ENCODE assay signal across 25 mouse cellular contexts in genomic region chr4:119589423-119589822, GRCm38 (mm10). TPM values are rescaled to one million over a fixed set of nuclear protein-coding genes. Genes with fewer than 3 reads are reported as not detected.
DNase-seq lines count a peak whose midpoint lies in the region; ATAC-seq and TF ChIP-seq lines count a peak whose summit lies in the region.
"Had no signal": no experiment of that assay in that cellular context is flagged by ENCODE, and none has a peak within 500 bp of the region (broad histone marks: within the 10 kb centered on the region; RNA-seq: fewer than 3 reads in every experiment).

No protein-coding gene starts in this region.

- no peaks in the 10 kb centered on the region for H3K27me3 ChIP-seq in intestine, embryonic 16.5 days (replicated peaks; ENCODE audit: control insufficient read depth, insufficient read depth, low read length)
- no peaks in the 10 kb centered on the region for H3K27me3 ChIP-seq in small intestine, adult 2 months (ENCODE audit: control insufficient read depth, insufficient read depth, low read length)
- H3K27me3 ChIP-seq: embryonic facial prominence, embryonic 15.5 days; forebrain, embryonic 15.5 days; heart, embryonic 12.5 days had no signal

- H3K9me3 ChIP-seq in intestine, embryonic 16.5 days (ENCODE audit: control insufficient read depth, low read length), result no peaks in the 10 kb centered on the region
- H3K9me3 ChIP-seq: embryonic facial prominence, embryonic 15.5 days; forebrain, embryonic 10.5 days; forebrain, embryonic 15.5 days; heart, embryonic 12.5 days; hindbrain, embryonic 10.5 days had no signal

- no peak for TF ChIP-seq CTCF in small intestine, adult 2 months (IDR thresholded peaks at IDR 0.05; ENCODE audit: extremely low read depth, insufficient read length, insufficient replicate concordance, low read depth, low read length)

- WGBS in intestine, embryonic 16.5 days, result 55% methylated on average over 2 of the region's 2 CpGs
- 28% methylated on average over 2 of the region's 2 CpGs for WGBS in small intestine, adult 2 months

- no peaks in the 10 kb centered on the region; the same call in 1 of the 2 replicates for H3K36me3 ChIP-seq in intestine, embryonic 16.5 days (ENCODE audit: control insufficient read depth, insufficient read depth, low read length)
- peaks cover 20% of the 10 kb centered on the region for H3K36me3 ChIP-seq in small intestine, adult 2 months (ENCODE audit: control insufficient read depth, insufficient read depth, low read length)

- DNase-seq in kidney, adult 11 months, result peak; percentile 9
- DNase-seq in kidney, postnatal 25 days, result no peak
- DNase-seq in kidney, postnatal 14 days, result peak; percentile 6
- DNase-seq in kidney, postnatal 4 days, result no peak
- DNase-seq: adrenal gland, adult 8-10 months; cerebellum, adult 11 months; cerebellum, adult 8-10 months; cerebellum, postnatal 14 days; embryo, embryonic 11 days; gastrocnemius, postnatal 10 days had no signal

- H3K4me2 ChIP-seq in intestine, embryonic 16.5 days (ENCODE audit: low read depth, low read length), result no peak overlapping the region
- H3K4me2 ChIP-seq: embryonic facial prominence, embryonic 15.5 days; forebrain, embryonic 15.5 days; heart, embryonic 12.5 days; hindbrain, embryonic 14.5 days had no signal

- no peak overlapping the region for H3K4me3 ChIP-seq in intestine, embryonic 16.5 days (ENCODE audit: low read length)
- H3K4me3 ChIP-seq in small intestine, adult 2 months (ENCODE audit: low read depth, low read length), result no peak overlapping the region
- H3K4me3 ChIP-seq: embryonic facial prominence, embryonic 15.5 days; erythroblast, embryonic 14.5 days; forebrain, embryonic 10.5 days; forebrain, embryonic 15.5 days; heart, embryonic 12.5 days; hindbrain, embryonic 10.5 days had no signal

- peak; percentile 89 for ATAC-seq in intestine, embryonic 16.5 days
- no peak for ATAC-seq in megakaryocyte, adult 5-6 weeks (ENCODE audit: poor library complexity, severe bottlenecking)
- ATAC-seq: forebrain, embryonic 15.5 days had no signal

- H3K4me1 ChIP-seq in intestine, embryonic 16.5 days (ENCODE audit: control insufficient read depth, insufficient read depth, low read length), result peaks cover 3% of the 10 kb centered on the region; the same call in 1 of the 2 replicates
- H3K4me1 ChIP-seq in small intestine, adult 2 months (ENCODE audit: control insufficient read depth, insufficient read depth, insufficient read length, low read length), result peaks cover 2% of the 10 kb centered on the region; the same call in 1 of the 2 replicates
- H3K4me1 ChIP-seq: embryonic facial prominence, embryonic 15.5 days; forebrain, embryonic 10.5 days had no signal

- H3K27ac ChIP-seq in intestine, embryonic 16.5 days (ENCODE audit: low read length), result peak overlapping the region; percentile 47; the same call in 1 of the 2 replicates
- peak overlapping the region; percentile 79 for H3K27ac ChIP-seq in small intestine, adult 2 months (ENCODE audit: insufficient read depth, low read depth, low read length)
- H3K27ac ChIP-seq: embryonic facial prominence, embryonic 15.5 days; forebrain, embryonic 10.5 days; forebrain, embryonic 15.5 days; hindbrain, embryonic 10.5 days; hindbrain, embryonic 14.5 days had no signal

- no peak overlapping the region for H3K9ac ChIP-seq in intestine, embryonic 16.5 days (ENCODE audit: low read depth, low read length)
- H3K9ac ChIP-seq: embryonic facial prominence, embryonic 15.5 days; forebrain, embryonic 15.5 days; heart, embryonic 12.5 days; hindbrain, embryonic 14.5 days had no signal

- TF ChIP-seq POLR2A in small intestine, adult 2 months (IDR thresholded peaks at IDR 0.05; ENCODE audit: low read depth, low read length), result no peak

RNA-seq across cellular contexts. Expression of gene Guca2a, which starts 48.1 kb away (rescaled TPM):
- polyA plus RNA-seq in intestine, embryonic 16.5 days (2015; fragmentation: Nextera tagmentation; extraction: Ambion mirVana), result 362 and 472 TPM in 2 replicates
- 58.4 and 1,324 TPM in 2 replicates for polyA plus RNA-seq in small intestine, adult 2 months (2012; rRNA removed)
- not detected in 2 replicates for total RNA-seq in megakaryocyte, adult 5-6 weeks (2015)
- total RNA-seq in megakaryocyte, adult 5-6 weeks (2017), result not detected in 2 replicates
- total RNA-seq: common myeloid progenitor, adult 5-6 weeks; ES-E14; gastrocnemius, postnatal 10 days; heart, adult 8-10 months; heart, postnatal 25 days had no signal
- polyA plus RNA-seq: embryonic facial prominence, embryonic 11.5 days; embryonic facial prominence, embryonic 15.5 days; erythroblast, embryonic 14.5 days; forebrain, embryonic 10.5 days; forebrain, embryonic 15.5 days; heart, embryonic 12.5 days; hindbrain, embryonic 10.5 days; hindbrain, embryonic 14.5 days had no signal

RNA-seq across cellular contexts. Expression of gene Frg2f1, which starts 50.1 kb away (rescaled TPM):
- polyA plus RNA-seq in intestine, embryonic 16.5 days (2015; fragmentation: Nextera tagmentation; extraction: Ambion mirVana), result 3.5 and 4.3 TPM in 2 replicates
- 2.4 and 3.1 TPM in 2 replicates for polyA plus RNA-seq in small intestine, adult 2 months (2012; rRNA removed)
- 0.69 and 1.6 TPM in 2 replicates for total RNA-seq in megakaryocyte, adult 5-6 weeks (2015)
- total RNA-seq in megakaryocyte, adult 5-6 weeks (2017), result 0.28 and 0.59 TPM in 2 replicates

RNA-seq across cellular contexts. Expression of gene Foxj3, which starts 52.6 kb away (rescaled TPM):
- 16.4 and 18.3 TPM in 2 replicates for polyA plus RNA-seq in intestine, embryonic 16.5 days (2015; fragmentation: Nextera tagmentation; extraction: Ambion mirVana)
- polyA plus RNA-seq in small intestine, adult 2 months (2012; rRNA removed), result 6.7 and 19.0 TPM in 2 replicates
- 21.3 and 31.6 TPM in 2 replicates for total RNA-seq in megakaryocyte, adult 5-6 weeks (2015)
- 13.4 and 15.4 TPM in 2 replicates for total RNA-seq in megakaryocyte, adult 5-6 weeks (2017)

Comparison
In these comparisons a context has a peak if more than half of its experiments do, and no peak if none do; other contexts are left out.
1. DNase-seq: peak in kidney, adult 11 months (single experiment) and kidney, postnatal 14 days (single experiment); none in kidney, postnatal 25 days (0 of 2) and kidney, postnatal 4 days (0 of 2).